Mouse (Mus musculus) kidney, postnatal 10 days (tissue): ENCODE results near the gene Noxo1.
"Not testable (repeated sequence)": the region's sequence is repeated elsewhere in the genome, so short reads cannot be mapped to it uniquely, and the experiment has no call there.

Source experiments
- DNase-seq: peaks from one replicate; pipeline ENCODE4 v3.0.0; 2021; ENCODE audit warnings: mixed read lengths

The Noxo1 gene

GRCm38 (mm10) chr17:24677500-24678080 is 18.4 kb upstream of the Noxo1 start:
- DNase-seq, result no peak

GRCm38 (mm10) chr17:24686514-24686913 is 9.5 kb upstream of the Noxo1 start:
- DNase-seq, result peak; percentile 68

- peak; percentile 75 for DNase-seq
These were observed 8.9 kb upstream of the Noxo1 start for GRCm38 (mm10) chr17:24687146-24687595.

- no peak for DNase-seq
These were observed 8.4 kb upstream of the Noxo1 start for GRCm38 (mm10) chr17:24687599-24687998.

- DNase-seq, result no peak
These were observed 6.6 kb upstream of the Noxo1 start, which contains the start of gene Syngr3 for GRCm38 (mm10) chr17:24689251-24690081. Gene Syngr3, minus strand, starts transcription at chr17:24689955.

- DNase-seq, result no peak
These were observed 3.6 kb upstream of the Noxo1 start for GRCm38 (mm10) chr17:24692385-24692784.

GRCm38 (mm10) chr17:24695326-24696010 is 566 bp upstream of the Noxo1 start:
- DNase-seq, result no peak

GRCm38 (mm10) chr17:24697985-24698384 is 2.0 kb downstream of the Noxo1 start:
- peak; percentile 46 for DNase-seq

- no peak for DNase-seq
These were observed 2.7 kb downstream of the Noxo1 start for GRCm38 (mm10) chr17:24698715-24699114.

GRCm38 (mm10) chr17:24699473-24699872 is 3.4 kb downstream of the Noxo1 start:
- DNase-seq, result no peak

- DNase-seq, result no peak
These were observed 5.2 kb downstream of the Noxo1 start for GRCm38 (mm10) chr17:24701251-24701650.

GRCm38 (mm10) chr17:24705821-24706220 is 9.8 kb downstream of the Noxo1 start:
- DNase-seq, result no peak

GRCm38 (mm10) chr17:24706982-24707800 is 11.2 kb downstream of the Noxo1 start, which contains the start of gene Tbl3:
Gene Tbl3, minus strand, starts transcription at chr17:24707660.
- peak; percentile 97 for DNase-seq

GRCm38 (mm10) chr17:24707801-24708425 is 11.9 kb downstream of the Noxo1 start:
- DNase-seq, result no peak

- DNase-seq, result no peak
These were observed 12.6 kb downstream of the Noxo1 start for GRCm38 (mm10) chr17:24708646-24709045.

- no peak for DNase-seq
These were observed 19.5 kb downstream of the Noxo1 start for GRCm38 (mm10) chr17:24715556-24715955.

- DNase-seq, result peak; percentile 7
These were observed 20.2 kb downstream of the Noxo1 start for GRCm38 (mm10) chr17:24716166-24716682.

- peak; percentile 5 for DNase-seq
These were observed 21.9 kb downstream of the Noxo1 start, which contains the start of the genes Rnf151 and Rps2 for GRCm38 (mm10) chr17:24717943-24718342. Gene Rnf151, minus strand, starts transcription at chr17:24718063. Gene Rps2, plus strand, starts transcription at chr17:24718116.

- DNase-seq, result not testable (repeated sequence)
These were observed 22.9 kb downstream of the Noxo1 start for GRCm38 (mm10) chr17:24718938-24719337.

- peak; percentile 99 for DNase-seq
These were observed 23.6 kb downstream of the Noxo1 start for GRCm38 (mm10) chr17:24719494-24720222.

- DNase-seq, result peak; percentile 8
These were observed 24.6 kb downstream of the Noxo1 start for GRCm38 (mm10) chr17:24720616-24721015.
